Mouse (Mus musculus): ENCODE results near the gene Cr1l.

The Cr1l gene

DNA sequence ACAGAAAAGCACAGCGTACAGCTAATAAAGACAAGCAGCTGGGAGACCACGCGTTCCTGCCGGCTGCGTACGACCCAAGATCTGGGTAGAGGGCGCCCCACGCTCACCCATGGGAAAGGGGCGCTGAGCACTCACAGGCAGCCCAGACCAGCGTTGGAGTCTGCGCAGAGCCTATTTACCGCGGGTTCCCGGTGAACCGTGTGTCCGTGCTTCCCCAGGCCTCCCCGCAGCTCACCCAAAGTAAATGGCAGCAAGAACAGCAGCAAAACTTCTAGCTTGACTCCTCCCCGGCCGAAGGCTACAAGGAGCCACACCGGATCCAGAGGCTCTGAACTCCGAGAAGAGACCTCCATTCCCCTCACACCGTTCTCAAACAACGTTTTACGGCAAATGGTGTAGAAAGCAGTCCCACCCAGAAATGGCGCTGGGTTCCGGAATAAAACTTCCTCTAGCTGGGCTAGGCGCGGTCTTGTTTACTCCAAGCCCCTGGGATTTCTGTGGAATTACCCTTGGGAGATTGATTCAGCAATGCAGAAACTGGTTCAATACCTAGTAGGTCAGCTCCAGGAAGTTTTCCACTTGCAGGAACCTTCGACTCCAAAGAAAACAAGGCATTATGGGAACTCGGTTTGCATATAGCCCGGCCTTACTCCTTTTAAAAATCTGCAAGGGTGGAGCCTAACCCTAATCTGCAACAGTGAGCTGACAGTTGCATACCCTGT is at the start of gene Cr1l:
Gene Cr1l, minus strand, starts transcription at position 634 of the 722 bp plus-strand sequence.
- peak; percentile 84 to 88 for DNase-seq (ENCODE audit: low spot score in 2 of 2)

DNA sequence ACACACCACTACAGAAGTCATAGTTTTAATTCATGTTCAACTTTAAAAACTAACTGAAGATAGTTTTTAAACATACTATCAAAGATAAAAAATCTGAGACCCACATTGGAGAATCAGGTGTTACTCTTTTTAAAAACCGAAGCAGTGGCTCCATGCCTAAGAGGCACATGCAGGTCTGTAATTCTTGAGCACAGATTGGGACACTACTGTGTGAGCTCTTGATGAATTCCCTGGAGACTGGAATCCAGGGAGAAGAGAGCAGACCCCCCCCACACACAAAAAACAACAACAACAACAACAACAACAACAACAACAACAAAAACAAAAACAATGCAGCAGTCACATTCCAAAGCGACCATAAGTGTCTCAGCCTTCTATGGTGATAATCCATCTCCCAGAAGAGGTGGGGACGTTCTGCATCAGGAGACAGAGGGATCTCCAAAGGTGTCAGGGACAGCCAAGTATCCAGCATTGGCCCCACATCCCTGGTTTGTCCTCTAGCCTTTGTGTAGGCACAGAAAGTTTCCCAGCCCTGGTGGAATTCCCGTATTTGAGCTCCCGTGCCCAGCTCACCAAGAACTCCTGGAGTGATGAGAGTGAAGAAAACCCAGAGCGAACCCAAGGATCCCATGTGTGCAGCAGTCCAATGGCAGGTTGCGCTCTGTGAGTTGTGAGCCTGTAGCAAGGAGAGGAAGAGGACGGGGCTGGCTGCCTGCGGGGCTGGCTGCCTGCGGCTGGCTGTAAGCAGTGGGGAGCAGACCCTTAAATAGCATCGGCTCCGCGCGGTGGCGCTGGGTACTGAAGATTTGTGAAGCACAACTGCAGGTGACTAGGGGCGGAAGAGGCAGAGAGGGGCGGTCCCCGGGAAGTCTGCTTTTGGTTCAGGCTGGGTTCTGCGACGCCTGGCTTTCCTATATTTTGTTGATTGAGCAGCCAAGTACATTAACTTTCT is 44.9 kb upstream of the Cr1l start, which contains the start of gene Cr2:
Gene Cr2, minus strand, starts transcription at position 737 of the 952 bp plus-strand sequence.
- peak; percentile 57 to 86 for DNase-seq (ENCODE audit: low spot score in 2 of 2)

DNA sequence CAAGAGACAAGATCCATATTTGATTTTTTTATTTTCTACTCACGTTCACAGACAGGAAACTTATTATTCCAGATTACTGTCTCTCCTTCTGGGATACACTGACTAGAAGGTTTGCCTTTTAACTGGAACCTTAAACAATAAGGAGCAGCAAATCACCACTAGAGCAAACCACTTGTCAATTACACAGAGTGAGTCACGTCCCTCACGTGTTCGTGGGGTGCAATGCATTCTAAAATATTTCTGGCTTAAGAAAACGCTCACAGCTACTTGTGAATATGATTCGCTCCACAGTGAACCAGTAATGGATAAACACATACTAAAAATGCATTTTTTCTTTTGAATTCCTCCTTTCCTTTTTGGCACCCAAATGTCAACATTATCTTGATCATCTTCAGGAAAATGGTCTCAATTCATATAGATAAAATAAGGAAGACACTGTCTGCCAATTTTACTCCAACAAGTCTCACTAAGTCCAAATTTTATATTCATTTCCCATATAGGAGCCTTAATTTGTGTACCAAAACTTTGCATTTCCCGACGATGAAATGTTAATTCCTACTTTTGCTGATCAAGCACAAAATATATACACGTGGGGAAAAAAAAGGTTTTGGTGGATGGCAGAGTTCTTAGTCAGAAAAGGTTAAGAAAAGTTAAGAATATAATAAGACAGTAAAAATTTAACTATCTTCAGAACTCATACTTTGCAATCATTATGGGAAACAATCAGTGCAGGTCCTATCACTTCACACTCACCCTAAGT is 33.8 kb upstream of the Cr1l start:
- no peak for DNase-seq (ENCODE audit: low spot score in 2 of 2)

DNA sequence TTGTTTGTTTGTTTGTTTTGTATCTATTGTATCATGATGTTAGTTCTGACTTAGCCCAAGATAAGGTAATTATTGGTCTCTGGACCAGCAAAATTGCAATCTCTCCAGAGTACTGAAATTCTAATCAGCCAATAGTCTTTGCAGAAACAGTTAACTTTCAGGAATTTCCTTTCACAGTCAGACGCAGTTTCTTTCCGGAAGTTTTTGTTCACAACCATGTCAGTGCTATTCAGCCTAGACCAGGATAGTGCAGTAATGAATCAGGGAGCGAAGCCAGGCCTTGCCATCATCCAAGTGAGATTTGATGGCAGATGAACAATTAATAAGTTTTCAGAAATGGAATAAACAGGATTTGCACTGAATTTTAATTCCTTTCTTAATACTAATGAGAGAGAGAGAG is 684 bp upstream of the Cr1l start:
- DNase-seq (ENCODE audit: low spot score in 2 of 2): no peak

DNA sequence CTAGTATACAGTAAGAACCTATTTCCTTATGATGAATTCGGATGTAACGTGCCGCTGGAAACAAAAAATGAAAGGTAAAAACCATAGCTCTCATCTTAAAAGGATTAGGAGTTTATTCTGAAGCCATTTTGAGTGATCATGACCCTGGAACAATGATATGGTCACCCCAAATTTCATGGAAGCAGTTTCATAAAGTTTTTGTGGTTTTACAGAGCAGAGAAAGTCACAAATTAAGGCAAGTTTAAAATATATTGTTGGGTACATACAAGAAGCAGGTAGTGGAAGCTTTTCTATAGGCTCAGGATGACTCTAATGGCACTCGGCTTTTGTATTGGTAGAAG is 259 bp upstream of the Cr1l start:
- DNase-seq (ENCODE audit: low spot score in 2 of 2): no peak

DNA sequence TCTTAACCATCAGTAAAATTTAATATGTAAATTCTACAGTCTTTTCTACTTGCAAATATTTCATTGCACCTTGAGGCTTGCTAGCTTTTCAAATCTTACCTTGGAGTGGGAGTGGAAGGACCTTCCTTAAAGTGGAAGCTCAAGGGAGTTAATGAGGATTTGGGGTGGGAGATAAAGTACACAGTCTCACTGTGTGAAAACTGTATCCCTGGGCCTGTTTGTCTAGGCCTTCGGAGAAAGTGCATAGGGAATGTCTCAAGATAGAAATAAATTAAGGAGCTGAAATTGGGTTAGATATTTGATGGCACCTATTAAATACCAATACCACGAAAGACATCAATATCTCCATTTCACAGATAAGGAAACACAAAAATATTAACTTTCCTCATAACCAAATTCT is 907 bp downstream of the Cr1l start:
- DNase-seq (ENCODE audit: low spot score in 2 of 2): no peak

DNA sequence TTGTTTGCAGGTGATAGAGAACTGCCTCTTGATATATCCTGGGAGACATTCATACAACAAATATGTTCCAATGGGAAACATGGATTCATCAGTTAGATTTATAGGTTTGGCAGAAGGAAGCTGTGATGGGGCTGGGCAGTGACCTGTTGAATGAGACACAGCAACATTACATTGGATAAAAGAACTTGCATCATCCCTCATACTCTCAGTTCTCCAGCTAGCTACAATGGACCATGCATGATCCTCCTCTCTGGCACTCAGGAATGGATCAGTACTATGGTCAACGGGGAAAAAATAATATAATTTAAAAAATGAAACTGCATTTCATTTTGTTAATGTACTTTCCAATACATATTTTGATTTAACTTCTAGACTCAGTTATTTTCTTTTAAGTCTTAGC is 1.5 kb downstream of the Cr1l start:
- no peak for DNase-seq (ENCODE audit: low spot score in 2 of 2)

DNA sequence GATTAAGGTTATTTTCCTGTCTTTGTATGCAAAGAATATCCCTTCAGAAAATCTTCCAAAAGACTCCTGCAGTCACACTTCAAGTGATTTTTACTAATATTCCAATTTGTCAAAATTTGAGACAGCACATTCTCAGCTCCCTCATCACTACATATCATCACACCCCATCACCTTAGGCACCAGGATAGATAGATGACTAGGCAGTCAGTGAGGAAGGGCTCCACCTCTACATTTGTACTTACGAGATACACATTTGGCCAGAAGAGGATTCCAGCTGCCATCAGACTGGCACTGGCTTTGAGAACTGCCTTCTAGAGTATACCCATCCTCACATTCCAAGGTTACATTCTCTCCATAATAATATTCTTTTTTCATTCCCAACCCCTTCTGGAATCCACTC is 17.0 kb downstream of the Cr1l start:
- DNase-seq (ENCODE audit: low spot score in 2 of 2): no peak

DNA sequence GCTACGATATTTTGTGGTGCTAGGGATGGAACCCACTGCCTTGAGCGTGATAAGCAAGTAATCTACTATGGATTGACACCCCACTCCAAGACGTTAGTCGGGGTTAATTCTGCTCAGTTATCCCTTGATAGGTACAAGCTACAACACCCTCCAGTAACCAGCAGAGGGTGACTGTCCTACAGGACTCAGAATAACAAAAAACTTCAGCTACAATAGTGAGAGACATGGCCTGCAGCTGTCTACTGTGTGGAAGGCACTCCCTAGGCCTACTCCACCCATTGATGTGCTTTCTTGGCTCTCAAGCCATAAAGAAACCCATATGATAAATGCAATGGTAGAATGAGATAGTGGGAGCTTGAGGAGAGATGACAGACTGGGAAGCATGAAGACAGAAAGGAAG is 17.8 kb downstream of the Cr1l start:
- no peak for DNase-seq (ENCODE audit: low spot score in 2 of 2)

DNA sequence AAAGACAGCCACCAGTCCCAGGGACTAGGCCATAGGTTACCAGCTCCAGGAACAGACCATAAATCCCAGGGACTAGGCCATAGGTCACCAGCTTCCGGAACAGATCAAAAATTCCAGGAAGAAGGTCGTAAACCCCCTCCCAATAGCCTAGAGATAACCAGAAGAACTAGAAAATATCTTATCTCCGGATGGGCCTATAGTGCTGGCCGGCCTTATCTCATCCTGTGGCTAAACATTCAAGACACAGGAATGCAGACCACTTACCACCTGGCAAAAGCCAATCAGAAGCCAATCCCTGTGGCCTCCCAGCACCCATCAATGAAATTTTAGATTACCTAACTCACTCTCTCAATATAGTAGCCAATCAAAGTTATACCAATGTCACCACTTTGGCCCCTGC is 30.7 kb downstream of the Cr1l start:
- DNase-seq (ENCODE audit: low spot score in 2 of 2): no peak

DNA sequence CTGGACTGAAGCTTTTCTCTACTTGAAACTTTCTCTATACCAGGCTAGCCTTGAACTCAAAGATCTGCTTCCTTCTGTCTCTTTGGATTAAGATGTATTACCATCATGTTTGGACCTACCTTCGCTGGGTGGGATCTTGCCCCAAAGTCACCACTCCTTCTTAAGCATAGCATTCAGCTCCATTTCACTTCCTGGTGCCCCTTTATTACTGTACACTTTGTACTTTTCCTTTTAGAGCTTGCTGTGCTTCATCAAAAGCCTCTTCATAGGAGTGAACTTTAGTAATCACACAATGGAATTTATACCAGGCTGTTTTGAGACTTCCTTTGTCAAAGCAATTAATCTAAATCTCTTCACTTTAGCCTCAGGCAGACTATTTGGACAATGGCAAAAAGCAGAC is 33.4 kb downstream of the Cr1l start:
- DNase-seq (ENCODE audit: low spot score in 2 of 2): no peak

DNA sequence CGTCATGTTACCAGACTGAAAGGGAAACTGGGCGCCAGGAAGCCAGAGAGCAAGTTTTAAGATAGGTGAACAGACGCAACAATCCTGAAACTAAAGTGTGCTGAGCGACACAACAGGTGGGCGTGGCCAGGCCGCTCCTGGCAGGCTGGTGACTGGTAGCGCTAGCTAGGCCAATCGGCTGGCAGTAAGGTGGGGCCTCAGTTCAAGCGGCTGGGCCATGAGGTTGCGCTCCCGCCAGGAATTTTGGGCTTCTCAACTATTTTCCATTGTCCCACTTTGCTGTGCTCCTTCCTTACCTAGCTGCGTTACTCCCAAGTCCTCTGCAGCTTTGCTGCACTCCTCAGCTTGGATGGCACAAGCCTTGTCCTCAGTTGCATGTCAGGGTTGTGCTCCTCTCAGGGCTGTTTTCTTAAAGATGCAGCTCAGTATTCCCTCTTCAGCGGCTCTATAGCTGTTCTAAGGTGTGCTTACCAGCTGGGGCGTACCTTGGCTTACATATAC is 39.1 kb downstream of the Cr1l start, which contains the start of gene Cd46:
Gene Cd46, minus strand, starts transcription at position 30 of the 501 bp plus-strand sequence.
- peak; percentile 78 to 87 for DNase-seq (ENCODE audit: low spot score in 2 of 2)

DNA sequence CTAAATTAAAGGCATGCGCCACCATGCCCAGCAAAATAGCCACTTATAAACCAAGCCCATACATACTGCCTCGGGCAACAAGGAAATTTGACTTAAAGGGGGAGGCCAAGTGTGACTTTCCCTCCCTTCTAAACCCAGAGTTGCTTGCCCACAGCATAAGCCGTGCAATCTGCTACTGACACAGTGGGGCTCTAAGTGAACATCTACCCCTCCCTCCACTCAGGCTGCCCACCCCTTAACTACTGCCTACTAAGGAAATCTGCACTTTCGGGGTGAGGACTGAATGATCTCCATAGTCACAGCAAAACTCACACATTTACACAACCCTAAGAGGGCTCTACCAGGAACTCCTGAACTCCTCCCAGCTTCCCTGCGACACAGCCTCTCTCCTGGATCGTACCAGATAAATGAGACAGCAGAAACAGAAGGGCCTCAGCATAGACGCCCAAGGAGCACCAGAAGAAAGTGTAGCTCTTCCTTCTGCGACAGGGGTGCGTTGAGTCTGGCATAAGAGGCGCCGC is 39.6 kb downstream of the Cr1l start:
- DNase-seq (ENCODE audit: low spot score in 2 of 2): no peak

DNA sequence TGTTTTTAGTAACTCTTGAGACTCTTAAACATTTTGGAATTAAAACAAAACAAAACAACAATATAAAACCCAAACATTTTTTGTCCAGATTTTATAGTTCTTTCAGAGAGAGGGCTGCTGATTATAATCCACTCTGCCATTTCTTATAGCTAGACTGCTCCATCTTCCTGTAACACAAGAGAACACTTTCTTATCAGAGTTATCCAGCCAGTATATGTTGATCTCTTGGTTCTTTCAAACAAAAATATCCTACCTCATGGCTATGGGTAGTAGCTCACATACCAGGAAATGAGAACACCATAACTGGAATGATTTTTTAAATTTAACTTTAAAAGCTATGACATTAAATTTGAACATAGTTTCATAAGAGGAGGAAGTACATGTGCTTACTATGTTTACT is 49.2 kb downstream of the Cr1l start:
- DNase-seq (ENCODE audit: low spot score in 2 of 2): no peak

Data from spleen, postnatal 10 days (tissue).